Mouse (Mus musculus) midbrain, postnatal 0 days (tissue): ENCODE results near the gene Dok3. TPM values are rescaled to one million over a fixed set of nuclear protein-coding genes. Genes with fewer than 3 reads are reported as not detected.

Source experiments
- ATAC-seq: fragments of 200-750 bp; cut with Nextera tagmentation; 2 replicates; pipeline ENCODE4 v1.8.0; 2017; ENCODE audit warnings: moderate number of reproducible peaks, mild to moderate bottlenecking, moderate TSS enrichment, moderate library complexity; ENCODE audit not compliant: low FRiP score
- DNase-seq: peaks from one replicate; pipeline ENCODE4 v3.0.0-alpha.2; 2015; ENCODE audit warnings: low spot score
- H3K27ac ChIP-seq: fragments of 300-500 bp; sonication (generic); 2 replicates; pipeline ENCODE4 v1.5.1; 2014; ENCODE audit warnings: low read depth, mild to moderate bottlenecking, low read length, mixed read lengths
- H3K27me3 ChIP-seq: fragments of 300-500 bp; sonication (generic); 2 replicates; pipeline ENCODE4 v1.6.1; 2014; ENCODE audit warnings: low read length, control low read depth, mixed read lengths; ENCODE audit not compliant: insufficient read depth
- H3K36me3 ChIP-seq: fragments of 300-500 bp; sonication (generic); 2 replicates; pipeline ENCODE4 v1.6.1; 2014; ENCODE audit warnings: low read length, control low read depth, mixed read lengths; ENCODE audit not compliant: insufficient read depth
- H3K4me1 ChIP-seq: fragments of 300-500 bp; sonication (generic); 2 replicates; pipeline ENCODE4 v1.6.1; 2014; ENCODE audit warnings: mild to moderate bottlenecking, control low read depth, antibody characterized with exemption, low read length, mixed read lengths; ENCODE audit not compliant: insufficient read depth
- H3K4me2 ChIP-seq: fragments of 300-500 bp; sonication (generic); 2 replicates; pipeline ENCODE4 v1.6.1; 2014; ENCODE audit warnings: low read depth, mild to moderate bottlenecking, low read length, mixed read lengths; ENCODE audit not compliant: poor library complexity, severe bottlenecking
- H3K4me3 ChIP-seq: fragments of 300-500 bp; sonication (generic); 2 replicates; pipeline ENCODE4 v1.5.1; 2014; ENCODE audit warnings: low read depth, mild to moderate bottlenecking, low read length, moderate library complexity
- H3K9ac ChIP-seq: fragments of 300-500 bp; sonication (generic); replicated peaks from 2 replicates; pipeline ENCODE4 v1.6.1; 2014; ENCODE audit warnings: mild to moderate bottlenecking, low read length, moderate library complexity, mixed read lengths; ENCODE audit not compliant: poor library complexity, severe bottlenecking
- H3K9me3 ChIP-seq: fragments of 300-500 bp; sonication (generic); 2 replicates; pipeline ENCODE4 v1.6.1; 2016; ENCODE audit warnings: low read length, control low read depth
- CTCF ChIP-seq: IDR thresholded peaks from 2 replicates; pipeline ENCODE4 v1.5.1; 2016; ENCODE audit warnings: antibody characterized with exemption, mild to moderate bottlenecking
- WGBS: fragments of 180-500 bp; shearing (Covaris S2); extraction: QIAGEN DNeasy Blood & Tissue Kit; methylation state at CpG from one replicate; pipeline ENCODE4 v1.1.7; 2014; 5-methylcytosine and 5-hydroxymethylcytosine counted together
- polyA plus RNA-seq: library from polyadenylated mRNA; unstranded; fragments of >200 nt; fragmentation: Nextera tagmentation; extraction: Ambion mirVana; gene quantifications from 2 replicates; pipeline ENCODE4 v1.2.1, GENCODE M21; 2015
- total RNA-seq: library from RNA; depleted of rRNA; stranded (reverse); fragments of >200 nt; gene quantifications from 2 replicates; pipeline ENCODE4 v1.2.3, GENCODE M21; 2014

Dok3 gene
- total and polyA plus RNA-seq, 2 experiments from 2014 or later: 1.4 to 3.0 TPM

GRCm38 (mm10) chr13:55548426-55548825 lies 19.3 kb upstream of the Dok3 start:
- no peaks in the 10 kb centered on the region for H3K9me3 ChIP-seq
- no peaks in the 10 kb centered on the region for H3K27me3 ChIP-seq
- H3K4me1 ChIP-seq: no peaks in the 10 kb centered on the region
- no peak overlapping the region for H3K4me3 ChIP-seq
- 91% methylated on average over 5 of the region's 5 CpGs for WGBS
- DNase-seq (no peak), ATAC-seq (no peak)
- no peak overlapping the region for H3K27ac ChIP-seq
- no peak overlapping the region for H3K4me2 ChIP-seq
- TF ChIP-seq CTCF: no peak
- no peak overlapping the region for H3K9ac ChIP-seq
- H3K36me3 ChIP-seq: peaks cover 73% of the 10 kb centered on the region

- H3K27me3 ChIP-seq: no peaks in the 10 kb centered on the region
- TF ChIP-seq CTCF: no peak
- no peaks in the 10 kb centered on the region for H3K9me3 ChIP-seq
- H3K27ac ChIP-seq: no peak overlapping the region
- ATAC-seq: no peak
- WGBS: 97% methylated on average over 2 of the region's 2 CpGs
- no peak overlapping the region for H3K4me3 ChIP-seq
- H3K9ac ChIP-seq: no peak overlapping the region
- H3K4me2 ChIP-seq: no peak overlapping the region
- H3K36me3 ChIP-seq: peaks cover 73% of the 10 kb centered on the region
- no peaks in the 10 kb centered on the region for H3K4me1 ChIP-seq
- DNase-seq: no peak
These were observed 18.8 kb upstream of the Dok3 start for GRCm38 (mm10) chr13:55547916-55548315.

- Histone ChIP-seq H3K4me1 (no peaks in the 10 kb centered on the region), H3K36me3 (peaks cover 86% of the 10 kb centered on the region), H3K4me2 (no peak overlapping the region), H3K9me3 (no peaks in the 10 kb centered on the region), H3K27ac (no peak overlapping the region), H3K9ac (no peak overlapping the region), H3K27me3 (no peaks in the 10 kb centered on the region), H3K4me3 (no peak overlapping the region)
- DNase-seq (no peak), ATAC-seq (no peak)
- WGBS: 92% methylated on average over 6 of the region's 6 CpGs
- TF ChIP-seq CTCF: no peak
These were observed 15.7 kb upstream of the Dok3 start for GRCm38 (mm10) chr13:55544792-55545191.

GRCm38 (mm10) chr13:55543447-55543846 lies 14.4 kb upstream of the Dok3 start:
- peaks cover 85% of the 10 kb centered on the region for H3K36me3 ChIP-seq
- no peaks in the 10 kb centered on the region for H3K27me3 ChIP-seq
- H3K27ac ChIP-seq: no peak overlapping the region
- H3K4me3 ChIP-seq: no peak overlapping the region
- H3K4me2 ChIP-seq: no peak overlapping the region
- H3K9me3 ChIP-seq: no peaks in the 10 kb centered on the region
- WGBS: 93% methylated on average over 8 of the region's 8 CpGs
- DNase-seq (no peak), ATAC-seq (no peak)
- no peaks in the 10 kb centered on the region for H3K4me1 ChIP-seq
- no peak overlapping the region for H3K9ac ChIP-seq
- TF ChIP-seq CTCF: no peak

GRCm38 (mm10) chr13:55542891-55543290 lies 13.8 kb upstream of the Dok3 start:
- Histone ChIP-seq H3K36me3 (peaks cover 84% of the 10 kb centered on the region), H3K27me3 (no peaks in the 10 kb centered on the region), H3K27ac (no peak overlapping the region), H3K4me2 (no peak overlapping the region), H3K4me1 (no peaks in the 10 kb centered on the region), H3K4me3 (no peak overlapping the region), H3K9ac (no peak overlapping the region), H3K9me3 (no peaks in the 10 kb centered on the region)
- TF ChIP-seq CTCF: no peak
- 93% methylated on average over 4 of the region's 4 CpGs for whole genome bisulfite sequencing
- ATAC-seq: no peak
- no peak for DNase-seq

- WGBS: 90% methylated on average over 2 of the region's 2 CpGs
- ATAC-seq (no peak), DNase-seq (no peak)
These were observed 11.8 kb upstream of the Dok3 start for GRCm38 (mm10) chr13:55540933-55541332.

More at GRCm38 (mm10) chr13:55540933-55541332, 11.8 kb upstream of the Dok3 start:
- no peak overlapping the region for H3K27ac ChIP-seq
- no peak overlapping the region for H3K4me3 ChIP-seq
- peak; percentile 52 for TF ChIP-seq CTCF
- 0 out of 2 replicates have a peak, but pooled peaks cover 3% of the 10 kb centered on the region for H3K4me1 ChIP-seq
- peaks cover 66% of the 10 kb centered on the region for H3K36me3 ChIP-seq
- H3K27me3 ChIP-seq: no peaks in the 10 kb centered on the region
- H3K4me2 ChIP-seq: no peak overlapping the region
- no peaks in the 10 kb centered on the region for H3K9me3 ChIP-seq
- no peak overlapping the region for H3K9ac ChIP-seq
